Mouse (Mus musculus) retina, postnatal 1 day (tissue): ENCODE data around the gene Tmem259.

Experiments used
- DNase-seq: peaks from one replicate; pipeline ENCODE4 v3.0.0-alpha.2; 2012

The Tmem259 gene

GRCm38 (mm10) chr10:79986232-79986878 is 2.2 kb upstream of the Tmem259 start:
- no peak for DNase-seq

GRCm38 (mm10) chr10:79985334-79986231 is 1.5 kb upstream of the Tmem259 start:
- DNase-seq = peak; percentile 80

GRCm38 (mm10) chr10:79984871-79985270 is 741 bp upstream of the Tmem259 start:
- DNase-seq = peak; percentile 99

GRCm38 (mm10) chr10:79983670-79984069 is 460 bp downstream of the Tmem259 start:
- DNase-seq = peak; percentile 71

GRCm38 (mm10) chr10:79983205-79983604 is 925 bp downstream of the Tmem259 start:
- no peak for DNase-seq

GRCm38 (mm10) chr10:79979401-79980155 is 4.6 kb downstream of the Tmem259 start:
- DNase-seq = no peak

- DNase-seq = no peak
Measured at GRCm38 (mm10) chr10:79978061-79978460, 6.1 kb downstream of the Tmem259 start.

- DNase-seq = no peak
Measured at GRCm38 (mm10) chr10:79977324-79977723, 6.8 kb downstream of the Tmem259 start.

GRCm38 (mm10) chr10:79976722-79977107 is 7.4 kb downstream of the Tmem259 start:
- DNase-seq = no peak

- DNase-seq = no peak
Measured at GRCm38 (mm10) chr10:79976071-79976721, 7.9 kb downstream of the Tmem259 start.

- DNase-seq = no peak
Measured at GRCm38 (mm10) chr10:79974668-79975067, 9.5 kb downstream of the Tmem259 start.

- DNase-seq = no peak
Measured at GRCm38 (mm10) chr10:79974087-79974486, 10.0 kb downstream of the Tmem259 start.

GRCm38 (mm10) chr10:79972831-79973230 is 11.3 kb downstream of the Tmem259 start:
- DNase-seq = no peak

- peak; percentile 52 for DNase-seq
Measured at GRCm38 (mm10) chr10:79971183-79971497, 13.0 kb downstream of the Tmem259 start.

- DNase-seq = peak; percentile 28
Measured at GRCm38 (mm10) chr10:79970415-79971182, 13.5 kb downstream of the Tmem259 start, which contains the start of gene Grin3b. Gene Grin3b (plus strand): TSS chr10:79970715.

- DNase-seq = no peak
Measured at GRCm38 (mm10) chr10:79969124-79969568, 15.0 kb downstream of the Tmem259 start.

- DNase-seq = no peak
Measured at GRCm38 (mm10) chr10:79968181-79968580, 15.9 kb downstream of the Tmem259 start.

GRCm38 (mm10) chr10:79966886-79967400 is 17.2 kb downstream of the Tmem259 start:
- no peak for DNase-seq

- no peak for DNase-seq
Measured at GRCm38 (mm10) chr10:79965325-79965724, 18.8 kb downstream of the Tmem259 start.

GRCm38 (mm10) chr10:79964727-79965126 is 19.4 kb downstream of the Tmem259 start:
- no peak for DNase-seq

- no peak for DNase-seq
Measured at GRCm38 (mm10) chr10:79960671-79961294, 23.3 kb downstream of the Tmem259 start.
